Mouse (Mus musculus): ENCODE results near the gene Qprt. TPM values are rescaled to one million over a fixed set of nuclear protein-coding genes. Genes with fewer than 3 reads are reported as not detected.

Gene Qprt
- total and polyA plus RNA-seq, 2 experiments from 2014 or later = 1.8 to 1.9 TPM

GRCm38 (mm10) chr7:127098521-127098920 is 23.5 kb downstream of the Qprt start:
- Histone ChIP-seq H3K36me3 (ENCODE audit: insufficient read depth, low read length) (no peaks in the 10 kb centered on the region), H3K4me3 (ENCODE audit: low read depth, low read length) (no peak overlapping the region), H3K27me3 (ENCODE audit: insufficient read depth, low read length) (no peaks in the 10 kb centered on the region), H3K4me1 (ENCODE audit: insufficient read depth, low read length) (no peaks in the 10 kb centered on the region), H3K9me3 (ENCODE audit: low read length) (no peaks in the 10 kb centered on the region), H3K4me2 (ENCODE audit: low read depth, low read length, poor library complexity, severe bottlenecking) (no peak overlapping the region), H3K9ac (replicated peaks; ENCODE audit: low read length, poor library complexity, severe bottlenecking) (no peak overlapping the region), H3K27ac (ENCODE audit: low read depth, low read length) (no peak overlapping the region)
- WGBS = 97% methylated on average over 5 of the region's 5 CpGs
- TF ChIP-seq CTCF (IDR thresholded peaks at IDR 0.05) = no peak
- ATAC-seq (ENCODE audit: low FRiP score) (no peak), DNase-seq (ENCODE audit: low spot score) (no peak)

- WGBS = 69% methylated on average over 7 of the region's 7 CpGs
- TF ChIP-seq CTCF (IDR thresholded peaks at IDR 0.05) = no peak
- Histone ChIP-seq H3K36me3 (ENCODE audit: insufficient read depth, low read length) (no peaks in the 10 kb centered on the region), H3K4me2 (ENCODE audit: low read depth, low read length, poor library complexity, severe bottlenecking) (no peak overlapping the region), H3K27me3 (ENCODE audit: insufficient read depth, low read length) (no peaks in the 10 kb centered on the region), H3K4me3 (ENCODE audit: low read depth, low read length) (no peak overlapping the region), H3K4me1 (ENCODE audit: insufficient read depth, low read length) (no peaks in the 10 kb centered on the region), H3K9ac (replicated peaks; ENCODE audit: low read length, poor library complexity, severe bottlenecking) (no peak overlapping the region), H3K9me3 (ENCODE audit: low read length) (no peaks in the 10 kb centered on the region), H3K27ac (ENCODE audit: low read depth, low read length) (no peak overlapping the region)
- ATAC-seq (ENCODE audit: low FRiP score) = no peak
- no peak for DNase-seq (ENCODE audit: low spot score)
Observed at GRCm38 (mm10) chr7:127096456-127096855, 25.6 kb downstream of the Qprt start.

- WGBS = 71% methylated on average over 3 of the region's 3 CpGs
- DNase-seq (ENCODE audit: low spot score) (no peak), ATAC-seq (ENCODE audit: low FRiP score) (no peak)
- no peaks in the 10 kb centered on the region for H3K4me1 ChIP-seq (ENCODE audit: insufficient read depth, low read length)
- TF ChIP-seq CTCF (IDR thresholded peaks at IDR 0.05) = no peak
- no peak overlapping the region for H3K4me2 ChIP-seq (ENCODE audit: low read depth, low read length, poor library complexity, severe bottlenecking)
- no peak overlapping the region for H3K9ac ChIP-seq (replicated peaks; ENCODE audit: low read length, poor library complexity, severe bottlenecking)
- no peak overlapping the region for H3K27ac ChIP-seq (ENCODE audit: low read depth, low read length)
- H3K27me3 ChIP-seq (ENCODE audit: insufficient read depth, low read length) = no peaks in the 10 kb centered on the region
- no peaks in the 10 kb centered on the region for H3K9me3 ChIP-seq (ENCODE audit: low read length)
- no peak overlapping the region for H3K4me3 ChIP-seq (ENCODE audit: low read depth, low read length)
- no peaks in the 10 kb centered on the region for H3K36me3 ChIP-seq (ENCODE audit: insufficient read depth, low read length)
Observed at GRCm38 (mm10) chr7:127093914-127094313, 28.1 kb downstream of the Qprt start.

GRCm38 (mm10) chr7:127091114-127091896 is 30.7 kb downstream of the Qprt start, which contains the start of gene AI467606:
Gene AI467606 (plus strand): TSS chr7:127091359.
- DNase-seq (ENCODE audit: low spot score) (no peak), ATAC-seq (ENCODE audit: low FRiP score) (no peak)

GRCm38 (mm10) chr7:127090154-127091113 is 31.6 kb downstream of the Qprt start:
- ATAC-seq (ENCODE audit: low FRiP score) (no peak), DNase-seq (ENCODE audit: low spot score) (no peak)
- H3K4me1 ChIP-seq (ENCODE audit: insufficient read depth, low read length) = no peaks in the 10 kb centered on the region
- H3K9ac ChIP-seq (replicated peaks; ENCODE audit: low read length, poor library complexity, severe bottlenecking) = no peak overlapping the region
- TF ChIP-seq CTCF (IDR thresholded peaks at IDR 0.05) = no peak
- no peaks in the 10 kb centered on the region for H3K27me3 ChIP-seq (ENCODE audit: insufficient read depth, low read length)
- H3K27ac ChIP-seq (ENCODE audit: low read depth, low read length) = no peak overlapping the region
- WGBS = 83% methylated on average over 19 of the region's 20 CpGs
- H3K36me3 ChIP-seq (ENCODE audit: insufficient read depth, low read length) = no peaks in the 10 kb centered on the region
- no peaks in the 10 kb centered on the region for H3K9me3 ChIP-seq (ENCODE audit: low read length)
- H3K4me3 ChIP-seq (ENCODE audit: low read depth, low read length) = no peak overlapping the region
- H3K4me2 ChIP-seq (ENCODE audit: low read depth, low read length, poor library complexity, severe bottlenecking) = no peak overlapping the region

More at GRCm38 (mm10) chr7:127091114-127091896, 30.7 kb downstream of the Qprt start, which contains the start of gene AI467606:
- H3K9me3 ChIP-seq (ENCODE audit: low read length) = no peaks in the 10 kb centered on the region
- H3K4me1 ChIP-seq (ENCODE audit: insufficient read depth, low read length) = no peaks in the 10 kb centered on the region
- H3K4me2 ChIP-seq (ENCODE audit: low read depth, low read length, poor library complexity, severe bottlenecking) = peak within 1 kb of the TSS; percentile 12; the same call in 1 of the 2 replicates
- no peak for TF ChIP-seq CTCF (IDR thresholded peaks at IDR 0.05)
- no peak within 1 kb of the TSS for H3K4me3 ChIP-seq (ENCODE audit: low read depth, low read length)
- WGBS = 71% methylated on average over 16 of the region's 16 CpGs
- no peak within 1 kb of the TSS for H3K9ac ChIP-seq (replicated peaks; ENCODE audit: low read length, poor library complexity, severe bottlenecking)
- no peaks in the 10 kb centered on the region for H3K27me3 ChIP-seq (ENCODE audit: insufficient read depth, low read length)
- H3K36me3 ChIP-seq (ENCODE audit: insufficient read depth, low read length) = no peaks in the 10 kb centered on the region
- no peak within 1 kb of the TSS for H3K27ac ChIP-seq (ENCODE audit: low read depth, low read length)

Measured in midbrain, postnatal 0 days (tissue).